Mouse (Mus musculus) forebrain, embryonic 10.5 days (tissue): Measurements from ENCODE around the gene Gm28372. TPM values are rescaled to one million over a fixed set of nuclear protein-coding genes. Genes with fewer than 3 reads are reported as not detected.

Experiments used
- DNase-seq: peaks from one replicate; pipeline ENCODE4 v3.0.0-alpha.2; 2017; ENCODE audit warnings: low spot score; ENCODE audit errors: extremely low spot score
- H3K27ac ChIP-seq: fragments of 300-500 bp; sonication (generic); 2 replicates; pipeline ENCODE4 v1.5.1; 2016; ENCODE audit warnings: mild to moderate bottlenecking
- H3K27me3 ChIP-seq: fragments of 300-500 bp; sonication (generic); 2 replicates; pipeline ENCODE4 v1.6.1; 2016; ENCODE audit warnings: mild to moderate bottlenecking; ENCODE audit not compliant: poor library complexity, severe bottlenecking
- H3K36me3 ChIP-seq: fragments of 300-500 bp; sonication (generic); replicated peaks from 2 replicates; pipeline ENCODE4 v1.6.1; 2016; ENCODE audit warnings: mild to moderate bottlenecking, moderate library complexity
- H3K4me1 ChIP-seq: fragments of 300-500 bp; sonication (generic); 2 replicates; pipeline ENCODE4 v1.6.1; 2016
- H3K4me3 ChIP-seq: fragments of 300-500 bp; sonication (generic); 2 replicates; pipeline ENCODE4 v1.5.1; 2016; ENCODE audit warnings: mild to moderate bottlenecking, moderate library complexity
- H3K9me3 ChIP-seq: fragments of 300-500 bp; sonication (generic); 2 replicates; pipeline ENCODE4 v1.6.1; 2016; ENCODE audit warnings: mild to moderate bottlenecking, moderate library complexity
- WGBS: fragments of 180-500 bp; shearing (Covaris S2); methylation state at CpG from one replicate; pipeline ENCODE4 v1.1.7; 2016; 5-methylcytosine and 5-hydroxymethylcytosine counted together
- polyA plus RNA-seq: library from polyadenylated mRNA; unstranded; fragments of >200 nt; fragmentation: Nextera tagmentation; extraction: Ambion mirVana; gene quantifications from 2 replicates; pipeline ENCODE4 v1.2.1, GENCODE M21; 2016

Gene Gm28372
- polyA plus RNA-seq, 1 experiment from 2014 or later: 0.07 TPM

GRCm38 (mm10) chr2:130448449-130448848 is 43.4 kb downstream of the Gm28372 start:
- no peak overlapping the region for H3K4me3 ChIP-seq
- H3K4me1 ChIP-seq: peaks cover 33% of the 10 kb centered on the region
- no peak for DNase-seq
- no peak overlapping the region for H3K27ac ChIP-seq
- H3K9me3 ChIP-seq: no peaks in the 10 kb centered on the region
- H3K36me3 ChIP-seq: peaks cover 23% of the 10 kb centered on the region
- peaks cover 30% of the 10 kb centered on the region for H3K27me3 ChIP-seq

DNA sequence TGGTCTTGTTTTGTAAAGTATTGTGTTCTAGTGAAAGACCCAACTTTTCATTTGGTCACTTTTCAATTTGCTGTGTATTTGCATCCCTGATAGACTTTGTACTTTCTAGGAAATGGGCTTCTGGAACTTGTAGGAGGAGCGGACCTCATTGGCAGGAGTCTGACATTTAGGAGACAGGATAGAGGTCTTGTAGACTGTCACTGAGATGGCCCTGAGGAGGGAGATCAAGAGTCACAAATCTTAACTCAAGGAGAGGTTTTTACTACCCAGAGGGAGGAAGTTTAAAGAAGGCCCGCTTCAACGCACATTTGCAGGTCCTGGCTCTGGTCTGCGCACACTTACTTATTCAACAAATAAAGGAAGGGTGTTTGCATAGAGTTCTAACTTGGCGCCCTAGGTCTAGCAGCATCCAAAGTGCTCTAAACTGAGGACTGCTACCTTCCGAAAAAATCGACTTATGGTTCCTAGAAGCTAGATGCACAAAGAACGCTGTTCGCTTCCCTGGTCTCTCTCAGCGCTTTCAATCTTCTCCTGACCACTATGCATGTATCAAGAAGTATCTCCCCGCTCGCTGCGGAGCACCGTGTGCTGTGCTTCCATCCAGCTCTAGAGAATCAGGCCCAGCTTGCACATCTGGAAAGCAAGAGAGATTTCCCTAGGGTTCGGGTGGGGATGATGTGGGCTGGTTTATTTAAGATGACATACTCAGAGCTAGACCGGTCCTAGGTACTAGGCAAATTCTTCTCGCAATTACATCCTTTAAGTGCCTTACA is 44.2 kb downstream of the Gm28372 start:
- peaks cover 16% of the 10 kb centered on the region for H3K36me3 ChIP-seq
- no peak overlapping the region; the same call in 1 of the 2 replicates for H3K27ac ChIP-seq
- peaks cover 33% of the 10 kb centered on the region for H3K4me1 ChIP-seq
- WGBS: 8% methylated on average over 17 of the region's 17 CpGs
- no peaks in the 10 kb centered on the region for H3K9me3 ChIP-seq
- peaks cover 30% of the 10 kb centered on the region for H3K27me3 ChIP-seq
- peak overlapping the region; percentile 95 for H3K4me3 ChIP-seq
- DNase-seq: peak; percentile 43

DNA sequence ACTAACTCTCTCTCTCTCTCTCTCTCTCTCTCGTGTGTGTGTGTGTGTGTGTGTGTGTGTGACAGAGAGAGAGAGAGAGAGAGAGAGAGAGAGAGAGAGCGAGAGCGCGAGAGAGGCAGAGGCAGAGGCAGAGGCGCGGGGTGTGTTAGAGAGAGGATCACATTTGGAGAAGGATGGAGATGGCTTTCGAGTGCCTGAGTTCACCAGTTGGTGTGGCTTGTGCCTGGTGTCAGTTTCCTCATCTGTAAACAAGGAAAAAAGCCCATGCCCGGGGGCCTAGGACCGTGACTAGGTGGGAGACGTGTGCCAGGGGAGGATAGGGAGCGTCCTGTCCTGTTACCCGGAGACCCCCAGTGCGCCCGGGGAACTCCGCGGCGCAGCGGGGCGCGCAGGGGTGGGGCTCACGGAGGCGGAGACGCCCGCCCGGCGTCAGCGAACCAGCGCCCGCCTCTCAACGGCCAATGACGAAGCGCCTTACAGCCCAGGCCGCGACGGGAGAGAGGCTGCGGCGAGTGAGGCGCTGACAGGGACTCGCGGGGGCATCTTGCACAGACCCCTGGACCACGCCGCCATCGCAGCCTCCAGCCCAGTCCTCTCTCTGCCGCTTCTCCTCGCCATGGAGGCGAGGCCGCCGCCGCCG is 44.9 kb downstream of the Gm28372 start, which contains the start of gene Ptpra:
TSS of gene Ptpra (plus strand) at position 485 of the 640 bp plus-strand sequence.
- H3K4me3 ChIP-seq: peak within 1 kb of the TSS; percentile 95
- WGBS: under 1% methylated on average over 49 of the region's 50 CpGs
- peaks cover 30% of the 10 kb centered on the region for H3K27me3 ChIP-seq
- peaks cover 9% of the 10 kb centered on the region for H3K36me3 ChIP-seq
- peaks cover 33% of the 10 kb centered on the region for H3K4me1 ChIP-seq
- peak within 1 kb of the TSS; percentile 94 for H3K27ac ChIP-seq
- no peaks in the 10 kb centered on the region for H3K9me3 ChIP-seq
- DNase-seq: peak; percentile 90

- H3K36me3 ChIP-seq: peaks cover 6% of the 10 kb centered on the region
- under 1% methylated on average over 41 of the region's 47 CpGs for WGBS
- peak overlapping the region; percentile 95 for H3K4me3 ChIP-seq
- no peak for DNase-seq
- peak overlapping the region; percentile 94 for H3K27ac ChIP-seq
- peaks cover 33% of the 10 kb centered on the region for H3K4me1 ChIP-seq
- H3K27me3 ChIP-seq: peaks cover 30% of the 10 kb centered on the region
- no peaks in the 10 kb centered on the region for H3K9me3 ChIP-seq
Observed at GRCm38 (mm10) chr2:130450434-130450796, 45.4 kb downstream of the Gm28372 start.

DNA sequence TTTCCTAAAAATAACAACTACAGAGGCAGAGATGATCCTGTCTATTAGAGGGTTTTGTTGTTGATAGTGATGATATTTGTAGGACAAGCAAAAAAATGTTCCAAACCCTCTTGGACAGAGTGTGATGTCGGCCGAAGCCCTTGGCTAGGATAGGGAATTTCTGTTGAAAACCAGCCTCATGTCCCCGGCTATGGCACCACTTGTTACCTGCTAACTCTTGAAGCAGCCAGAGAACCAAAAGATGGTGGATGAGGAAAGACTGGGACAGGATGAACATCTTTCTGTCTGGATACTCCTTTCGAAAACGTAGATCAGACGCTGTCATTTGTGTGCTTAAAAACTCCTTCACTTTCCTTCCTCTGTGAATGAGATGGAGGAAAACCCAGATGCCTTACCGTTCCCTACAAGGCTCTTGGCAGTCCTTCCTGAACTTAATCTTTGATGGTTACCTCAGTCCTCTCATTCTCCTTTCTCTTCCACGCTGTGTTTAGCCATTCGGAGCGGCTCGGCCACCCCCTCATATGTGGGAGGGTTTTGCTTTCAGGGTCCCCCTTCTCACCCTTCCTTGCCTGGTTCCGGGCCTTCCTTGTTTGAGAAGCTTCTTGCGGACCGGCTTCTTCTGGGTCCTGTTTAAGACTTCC is 46.2 kb downstream of the Gm28372 start:
- 74% methylated on average over 14 of the region's 14 CpGs for WGBS
- peaks cover 30% of the 10 kb centered on the region for H3K27me3 ChIP-seq

GRCm38 (mm10) chr2:130451727-130452090 is 46.7 kb downstream of the Gm28372 start:
- Histone ChIP-seq H3K27ac (no peak overlapping the region), H3K4me3 (peak overlapping the region; percentile 95), H3K9me3 (no peaks in the 10 kb centered on the region), H3K4me1 (peaks cover 39% of the 10 kb centered on the region), H3K36me3 (no peaks in the 10 kb centered on the region), H3K27me3 (peaks cover 30% of the 10 kb centered on the region)
- DNase-seq: no peak
- WGBS: 75% methylated on average over 3 of the region's 3 CpGs

More for the DNA sequence above, 46.2 kb downstream of the Gm28372 start:
- Histone ChIP-seq H3K27ac (peak overlapping the region; percentile 94), H3K36me3 (no peaks in the 10 kb centered on the region), H3K9me3 (no peaks in the 10 kb centered on the region), H3K4me1 (peaks cover 38% of the 10 kb centered on the region), H3K4me3 (peak overlapping the region; percentile 95)
- DNase-seq: no peak

- Histone ChIP-seq H3K4me3 (no peak overlapping the region), H3K9me3 (no peaks in the 10 kb centered on the region), H3K27ac (no peak overlapping the region), H3K27me3 (peaks cover 26% of the 10 kb centered on the region), H3K36me3 (no peaks in the 10 kb centered on the region), H3K4me1 (peaks cover 39% of the 10 kb centered on the region)
- 69% methylated on average over 2 of the region's 2 CpGs for WGBS
- no peak for DNase-seq
Observed at GRCm38 (mm10) chr2:130452266-130452665, 47.2 kb downstream of the Gm28372 start.

DNA sequence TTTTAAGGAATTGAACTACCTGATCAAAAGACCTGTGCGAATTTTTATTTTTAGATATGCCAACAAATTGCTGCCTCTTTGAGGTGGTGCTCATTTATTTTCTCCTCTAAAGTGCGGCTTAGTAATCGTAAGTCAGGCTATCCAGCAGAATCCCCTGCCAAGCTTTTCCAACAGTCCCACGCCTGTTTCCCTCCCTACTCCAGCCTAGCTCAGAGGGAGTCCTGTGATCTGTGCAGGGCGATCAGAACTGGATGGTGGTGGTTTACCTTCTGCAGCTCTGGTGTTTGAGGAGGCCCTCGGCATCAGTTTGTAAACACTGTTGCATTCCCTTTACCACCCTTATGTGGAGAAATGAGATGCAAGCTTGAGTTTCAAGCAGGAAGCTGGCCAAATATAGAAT is 48.4 kb downstream of the Gm28372 start:
- 82% methylated on average over 6 of the region's 6 CpGs for WGBS

GRCm38 (mm10) chr2:130454748-130455370 is 49.8 kb downstream of the Gm28372 start:
- H3K9me3 ChIP-seq: no peaks in the 10 kb centered on the region
- H3K4me3 ChIP-seq: no peak overlapping the region
- 90% methylated on average over 6 of the region's 6 CpGs for WGBS
- no peak overlapping the region for H3K27ac ChIP-seq
- H3K36me3 ChIP-seq: no peaks in the 10 kb centered on the region
- DNase-seq: no peak
- no peaks in the 10 kb centered on the region for H3K27me3 ChIP-seq
- H3K4me1 ChIP-seq: peaks cover 29% of the 10 kb centered on the region

More for the DNA sequence above, 48.4 kb downstream of the Gm28372 start:
- Histone ChIP-seq H3K36me3 (no peaks in the 10 kb centered on the region), H3K27me3 (peaks cover 14% of the 10 kb centered on the region), H3K9me3 (no peaks in the 10 kb centered on the region), H3K27ac (no peak overlapping the region), H3K4me1 (peaks cover 39% of the 10 kb centered on the region), H3K4me3 (no peak overlapping the region)
- no peak for DNase-seq

Other genes starting within 250 kb of the Gm28372 start
- 929 and 941 TPM in 2 replicates for gene Snrpb, start 225.8 kb upstream of the Gm28372 start, polyA plus RNA-seq
- gene Tmc2, start 210.0 kb upstream of the Gm28372 start, polyA plus RNA-seq: not detected in 2 replicates
- gene Nop56, start 130.8 kb upstream of the Gm28372 start, polyA plus RNA-seq: 501 and 511 TPM in 2 replicates
- 136 and 139 TPM in 2 replicates for gene Idh3b, start 120.7 kb upstream of the Gm28372 start, polyA plus RNA-seq
- 0.79 and 0.80 TPM in 2 replicates for gene Ebf4, start 110.1 kb upstream of the Gm28372 start, polyA plus RNA-seq
- 36.7 and 41.8 TPM in 2 replicates for gene Cpxm1, start 7.7 kb upstream of the Gm28372 start, polyA plus RNA-seq
- gene 1700020A23Rik, start within 50 bp of the Gm28372 start, polyA plus RNA-seq: 0.21 and 0.32 TPM in 2 replicates
- not detected in 2 replicates for gene Tmem239, start 1.2 kb downstream of the Gm28372 start, polyA plus RNA-seq
- 110 and 122 TPM in 2 replicates for gene Vps16, start 19.1 kb downstream of the Gm28372 start, polyA plus RNA-seq
- 11.8 and 12.4 TPM in 2 replicates for gene Pced1a, start 19.5 kb downstream of the Gm28372 start, polyA plus RNA-seq
- 89.1 and 90.6 TPM in 2 replicates for gene Ptpra, start 45.0 kb downstream of the Gm28372 start, polyA plus RNA-seq
- gene Mrps26, start 158.5 kb downstream of the Gm28372 start, polyA plus RNA-seq: 88.5 and 92.8 TPM in 2 replicates
- gene Oxt, start 170.9 kb downstream of the Gm28372 start, polyA plus RNA-seq: 0.64 TPM in 1 of 2 replicates, not detected in the other
- gene Avp, start 177.3 kb downstream of the Gm28372 start, polyA plus RNA-seq: not detected in 2 replicates
- gene Fastkd5, start 224.8 kb downstream of the Gm28372 start, polyA plus RNA-seq: 21.4 and 22.7 TPM in 2 replicates
- 21.9 and 22.0 TPM in 2 replicates for gene Ubox5, start 224.8 kb downstream of the Gm28372 start, polyA plus RNA-seq
- 3.4 and 3.8 TPM in 2 replicates for gene Lzts3, start 237.6 kb downstream of the Gm28372 start, polyA plus RNA-seq